Mouse (Mus musculus): ENCODE measurements at regions not wholly inside any gene's neighbourhood (a gene's known extent, or its start where the extent isn't known, plus 50 kb on each side); places are given as distances from the start of the nearest gene placed in this dataset.

GRCm38 (mm10) chr3:54443791-54444190, 82.9 kb downstream of the Postn start:
- H3K4me3 ChIP-seq (ENCODE audit: low read depth, low read length) = no peak overlapping the region
- DNase-seq (ENCODE audit: low spot score) (no peak), ATAC-seq (ENCODE audit: extremely low read depth, insufficient number of reproducible peaks, low FRiP score, poor library complexity, severe bottlenecking) (no peak)
- no peaks in the 10 kb centered on the region for H3K27me3 ChIP-seq (ENCODE audit: insufficient read depth, low read length)
- peaks cover 12% of the 10 kb centered on the region for H3K9me3 ChIP-seq (replicated peaks)
- TF ChIP-seq GATA2 (IDR thresholded peaks at IDR 0.05; ENCODE audit: borderline replicate concordance, low read depth, low read length) (no peak), TAL1 (conservative IDR thresholded peaks at IDR 0.05; ENCODE audit: low read depth, low read length) (no peak), CTCF (IDR thresholded peaks at IDR 0.05; ENCODE audit: low read depth, low read length) (no peak), GATA1 (IDR thresholded peaks at IDR 0.05; ENCODE audit: borderline replicate concordance, low read length) (no peak), POLR2AphosphoS5 (IDR thresholded peaks at IDR 0.05; ENCODE audit: insufficient replicate concordance, low read depth, low read length) (no peak)
- H3K36me3 ChIP-seq (replicated peaks) = no peaks in the 10 kb centered on the region
- H3K4me1 ChIP-seq (ENCODE audit: insufficient read depth, low read depth, low read length) = no peaks in the 10 kb centered on the region

- no peaks in the 10 kb centered on the region for H3K36me3 ChIP-seq (replicated peaks)
- H3K27me3 ChIP-seq (ENCODE audit: insufficient read depth, low read length) = no peaks in the 10 kb centered on the region
- peaks cover 5% of the 10 kb centered on the region for H3K9me3 ChIP-seq (replicated peaks)
- DNase-seq (ENCODE audit: low spot score) (no peak), ATAC-seq (ENCODE audit: extremely low read depth, insufficient number of reproducible peaks, low FRiP score, poor library complexity, severe bottlenecking) (no peak)
- TF ChIP-seq CTCF (IDR thresholded peaks at IDR 0.05; ENCODE audit: low read depth, low read length) (no peak), GATA1 (IDR thresholded peaks at IDR 0.05; ENCODE audit: borderline replicate concordance, low read length) (no peak), TAL1 (conservative IDR thresholded peaks at IDR 0.05; ENCODE audit: low read depth, low read length) (no peak), GATA2 (IDR thresholded peaks at IDR 0.05; ENCODE audit: borderline replicate concordance, low read depth, low read length) (no peak), POLR2AphosphoS5 (IDR thresholded peaks at IDR 0.05; ENCODE audit: insufficient replicate concordance, low read depth, low read length) (no peak)
- no peaks in the 10 kb centered on the region for H3K4me1 ChIP-seq (ENCODE audit: insufficient read depth, low read depth, low read length)
- H3K4me3 ChIP-seq (ENCODE audit: low read depth, low read length) = no peak overlapping the region
Observed at GRCm38 (mm10) chr3:54446889-54447288, 86.0 kb downstream of the Postn start.

GRCm38 (mm10) chr3:54457416-54457815, 96.5 kb downstream of the Postn start:
- peaks cover 9% of the 10 kb centered on the region; the same call in 1 of the 2 replicates for H3K9me3 ChIP-seq (replicated peaks)
- H3K4me1 ChIP-seq (ENCODE audit: insufficient read depth, low read depth, low read length) = no peaks in the 10 kb centered on the region
- ATAC-seq (ENCODE audit: extremely low read depth, insufficient number of reproducible peaks, low FRiP score, poor library complexity, severe bottlenecking) (no peak), DNase-seq (ENCODE audit: low spot score) (no peak)
- TF ChIP-seq GATA2 (IDR thresholded peaks at IDR 0.05; ENCODE audit: borderline replicate concordance, low read depth, low read length) (no peak), GATA1 (IDR thresholded peaks at IDR 0.05; ENCODE audit: borderline replicate concordance, low read length) (no peak), POLR2AphosphoS5 (IDR thresholded peaks at IDR 0.05; ENCODE audit: insufficient replicate concordance, low read depth, low read length) (no peak), TAL1 (conservative IDR thresholded peaks at IDR 0.05; ENCODE audit: low read depth, low read length) (no peak), CTCF (IDR thresholded peaks at IDR 0.05; ENCODE audit: low read depth, low read length) (no peak)
- H3K4me3 ChIP-seq (ENCODE audit: low read depth, low read length) = no peak overlapping the region
- no peaks in the 10 kb centered on the region for H3K36me3 ChIP-seq (replicated peaks)
- H3K27me3 ChIP-seq (ENCODE audit: insufficient read depth, low read length) = no peaks in the 10 kb centered on the region

- Histone ChIP-seq H3K36me3 (replicated peaks) (no peaks in the 10 kb centered on the region), H3K4me1 (ENCODE audit: insufficient read depth, low read depth, low read length) (no peaks in the 10 kb centered on the region), H3K4me3 (ENCODE audit: low read depth, low read length) (no peak overlapping the region), H3K27me3 (ENCODE audit: insufficient read depth, low read length) (no peaks in the 10 kb centered on the region), H3K9me3 (replicated peaks) (peaks cover 15% of the 10 kb centered on the region; the same call in 1 of the 2 replicates)
- DNase-seq (ENCODE audit: low spot score) (no peak), ATAC-seq (ENCODE audit: extremely low read depth, insufficient number of reproducible peaks, low FRiP score, poor library complexity, severe bottlenecking) (no peak)
- no peak for TF ChIP-seq GATA2 (IDR thresholded peaks at IDR 0.05; ENCODE audit: borderline replicate concordance, low read depth, low read length)
- no peak for TF ChIP-seq POLR2AphosphoS5 (IDR thresholded peaks at IDR 0.05; ENCODE audit: insufficient replicate concordance, low read depth, low read length)
- no peak for TF ChIP-seq TAL1 (conservative IDR thresholded peaks at IDR 0.05; ENCODE audit: low read depth, low read length)
- TF ChIP-seq CTCF (IDR thresholded peaks at IDR 0.05; ENCODE audit: low read depth, low read length) = no peak
Observed at GRCm38 (mm10) chr3:54461366-54461765, 100.5 kb downstream of the Postn start.

GRCm38 (mm10) chr3:54466097-54466496, 105.2 kb downstream of the Postn start:
- DNase-seq (ENCODE audit: low spot score) = no peak
- Histone ChIP-seq H3K36me3 (replicated peaks) (no peaks in the 10 kb centered on the region), H3K9me3 (replicated peaks) (peaks cover 16% of the 10 kb centered on the region), H3K27me3 (ENCODE audit: insufficient read depth, low read length) (no peaks in the 10 kb centered on the region), H3K4me1 (ENCODE audit: insufficient read depth, low read depth, low read length) (no peaks in the 10 kb centered on the region), H3K4me3 (ENCODE audit: low read depth, low read length) (no peak overlapping the region)
- TF ChIP-seq GATA1 (IDR thresholded peaks at IDR 0.05; ENCODE audit: borderline replicate concordance, low read length) (no peak), POLR2AphosphoS5 (IDR thresholded peaks at IDR 0.05; ENCODE audit: insufficient replicate concordance, low read depth, low read length) (no peak), CTCF (IDR thresholded peaks at IDR 0.05; ENCODE audit: low read depth, low read length) (no peak), GATA2 (IDR thresholded peaks at IDR 0.05; ENCODE audit: borderline replicate concordance, low read depth, low read length) (no peak), TAL1 (conservative IDR thresholded peaks at IDR 0.05; ENCODE audit: low read depth, low read length) (no peak)
- ATAC-seq (ENCODE audit: extremely low read depth, insufficient number of reproducible peaks, low FRiP score, poor library complexity, severe bottlenecking) = no peak

GRCm38 (mm10) chr3:54474209-54474608, 113.3 kb downstream of the Postn start:
- ATAC-seq (ENCODE audit: extremely low read depth, insufficient number of reproducible peaks, low FRiP score, poor library complexity, severe bottlenecking) = no peak
- TF ChIP-seq CTCF (IDR thresholded peaks at IDR 0.05; ENCODE audit: low read depth, low read length) (no peak), POLR2AphosphoS5 (IDR thresholded peaks at IDR 0.05; ENCODE audit: insufficient replicate concordance, low read depth, low read length) (no peak), TAL1 (conservative IDR thresholded peaks at IDR 0.05; ENCODE audit: low read depth, low read length) (no peak), GATA1 (IDR thresholded peaks at IDR 0.05; ENCODE audit: borderline replicate concordance, low read length) (no peak), GATA2 (IDR thresholded peaks at IDR 0.05; ENCODE audit: borderline replicate concordance, low read depth, low read length) (no peak)
- Histone ChIP-seq H3K9me3 (replicated peaks) (peaks cover 13% of the 10 kb centered on the region), H3K27me3 (ENCODE audit: insufficient read depth, low read length) (no peaks in the 10 kb centered on the region), H3K36me3 (replicated peaks) (no peaks in the 10 kb centered on the region), H3K4me3 (ENCODE audit: low read depth, low read length) (no peak overlapping the region), H3K4me1 (ENCODE audit: insufficient read depth, low read depth, low read length) (no peaks in the 10 kb centered on the region)
- no peak for DNase-seq (ENCODE audit: low spot score)
